Mouse (Mus musculus) cerebellum, postnatal 4 days (tissue): ENCODE data around the gene Ezr.

ENCODE experiments used
- DNase-seq, 2 experiments: peaks; one replicate each; pipeline ENCODE4 v3.0.0; 2022; ENCODE audit warnings: low spot score in 2 of 2, mixed read lengths in 1 of 2

The Ezr gene

GRCm38 (mm10) chr17:6782611-6783005 is at the start of gene Ezr:
Gene Ezr (minus strand): TSS chr17:6782784.
- peak; percentile 50 to 77 for DNase-seq

GRCm38 (mm10) chr17:6830004-6830592 is 47.5 kb upstream of the Ezr start:
- no peak for DNase-seq

- DNase-seq: no peak
Observed at GRCm38 (mm10) chr17:6828531-6829150, 46.1 kb upstream of the Ezr start.

- peak; percentile 78 to 95 for DNase-seq
Observed at GRCm38 (mm10) chr17:6827740-6828461, 45.3 kb upstream of the Ezr start.

- DNase-seq: no peak
Observed at GRCm38 (mm10) chr17:6827159-6827733, 44.7 kb upstream of the Ezr start.

GRCm38 (mm10) chr17:6816796-6817195 is 34.2 kb upstream of the Ezr start:
- no peak for DNase-seq

- no peak for DNase-seq
Observed at GRCm38 (mm10) chr17:6816151-6816550, 33.6 kb upstream of the Ezr start.

GRCm38 (mm10) chr17:6814656-6815055 is 32.1 kb upstream of the Ezr start:
- no peak for DNase-seq

- no peak for DNase-seq
Observed at GRCm38 (mm10) chr17:6812851-6813191, 30.2 kb upstream of the Ezr start.

- no peak for DNase-seq
Observed at GRCm38 (mm10) chr17:6811931-6812850, 29.6 kb upstream of the Ezr start.

GRCm38 (mm10) chr17:6809331-6809730 is 26.7 kb upstream of the Ezr start:
- DNase-seq: no peak

- DNase-seq: no peak
Observed at GRCm38 (mm10) chr17:6808521-6809165, 26.1 kb upstream of the Ezr start.

GRCm38 (mm10) chr17:6807827-6808520 is 25.4 kb upstream of the Ezr start:
- DNase-seq: no peak

GRCm38 (mm10) chr17:6804853-6805543 is 22.4 kb upstream of the Ezr start:
- no peak for DNase-seq

GRCm38 (mm10) chr17:6804111-6804510 is 21.5 kb upstream of the Ezr start:
- DNase-seq: no peak

- DNase-seq: no peak
Observed at GRCm38 (mm10) chr17:6803614-6804013, 21.0 kb upstream of the Ezr start.

- DNase-seq: no peak
Observed at GRCm38 (mm10) chr17:6798392-6799061, 15.9 kb upstream of the Ezr start.

GRCm38 (mm10) chr17:6797471-6797870 is 14.9 kb upstream of the Ezr start:
- DNase-seq: no peak

- DNase-seq: no peak
Observed at GRCm38 (mm10) chr17:6794160-6794751, 11.7 kb upstream of the Ezr start.
